Mouse (Mus musculus): ENCODE measurements around the gene Dap. TPM values are rescaled to one million over a fixed set of nuclear protein-coding genes. Genes with fewer than 3 reads are reported as not detected.

The Dap gene
- polyA plus RNA-seq, 1 experiment from 2014 or later = 40.4 TPM

DNA sequence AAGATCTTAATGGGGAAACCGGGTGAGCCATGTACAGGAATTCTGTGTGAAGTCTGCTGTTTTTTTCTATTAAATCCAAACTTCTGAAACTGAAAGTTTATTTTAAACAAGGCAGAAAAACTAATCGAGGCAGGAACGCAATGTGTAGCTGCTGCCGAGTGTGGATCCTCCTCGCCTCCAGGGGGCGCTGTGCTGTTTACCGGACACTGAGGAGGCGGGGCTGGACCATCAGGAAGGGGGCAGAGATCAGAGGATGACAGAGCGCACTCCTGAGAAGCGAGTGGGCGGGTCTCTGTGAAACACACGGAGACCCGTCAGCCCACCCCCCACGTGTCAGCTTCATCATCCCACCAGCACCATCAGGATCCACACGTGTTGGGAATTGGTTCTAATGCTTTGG is 85.4 kb downstream of the Dap start:
- H3K27ac ChIP-seq = no peak overlapping the region
- H3K4me1 ChIP-seq (replicated peaks) = no peaks in the 10 kb centered on the region
- DNase-seq (no peak), ATAC-seq (ENCODE audit: low read depth) (no peak)
- no peaks in the 10 kb centered on the region for H3K36me3 ChIP-seq
- no peak overlapping the region for H3K4me2 ChIP-seq
- no peak overlapping the region for H3K9ac ChIP-seq
- no peak overlapping the region for H3K4me3 ChIP-seq (replicated peaks)
- no peaks in the 10 kb centered on the region for H3K9me3 ChIP-seq (replicated peaks)
- H3K27me3 ChIP-seq = no peaks in the 10 kb centered on the region
- 50% methylated on average over 15 of the region's 15 CpGs for WGBS (ENCODE audit: insufficient replicate concordance)

DNA sequence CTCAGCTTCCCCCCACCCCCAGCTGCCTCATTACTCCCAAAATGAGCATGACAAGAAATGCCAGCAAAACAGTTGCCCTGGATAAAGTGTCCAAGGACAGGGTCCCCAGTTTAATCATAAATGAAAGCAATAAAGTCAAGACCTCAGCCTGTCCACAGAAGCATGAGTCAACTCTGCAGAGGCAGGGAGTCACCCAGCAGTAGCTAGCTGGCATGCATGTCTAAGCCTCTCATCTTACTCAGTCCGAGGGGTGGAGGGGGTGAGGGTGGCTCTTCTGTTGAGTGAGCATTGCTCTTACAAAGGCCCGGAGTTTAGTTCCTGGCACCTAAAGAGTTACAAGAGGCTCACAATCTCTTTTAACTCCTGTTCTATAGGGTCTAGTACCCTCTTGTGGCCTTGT is 87.9 kb downstream of the Dap start:
- Histone ChIP-seq H3K4me1 (replicated peaks) (no peaks in the 10 kb centered on the region), H3K9ac (no peak overlapping the region), H3K4me3 (replicated peaks) (no peak overlapping the region), H3K27ac (no peak overlapping the region), H3K9me3 (replicated peaks) (0 out of 2 replicates have a peak, but pooled peaks cover 2% of the 10 kb centered on the region), H3K36me3 (no peaks in the 10 kb centered on the region), H3K27me3 (no peaks in the 10 kb centered on the region), H3K4me2 (no peak overlapping the region)
- WGBS (ENCODE audit: insufficient replicate concordance) = 55% methylated on average over 2 of the region's 2 CpGs
- DNase-seq = no peak
- no peak for ATAC-seq (ENCODE audit: low read depth)

DNA sequence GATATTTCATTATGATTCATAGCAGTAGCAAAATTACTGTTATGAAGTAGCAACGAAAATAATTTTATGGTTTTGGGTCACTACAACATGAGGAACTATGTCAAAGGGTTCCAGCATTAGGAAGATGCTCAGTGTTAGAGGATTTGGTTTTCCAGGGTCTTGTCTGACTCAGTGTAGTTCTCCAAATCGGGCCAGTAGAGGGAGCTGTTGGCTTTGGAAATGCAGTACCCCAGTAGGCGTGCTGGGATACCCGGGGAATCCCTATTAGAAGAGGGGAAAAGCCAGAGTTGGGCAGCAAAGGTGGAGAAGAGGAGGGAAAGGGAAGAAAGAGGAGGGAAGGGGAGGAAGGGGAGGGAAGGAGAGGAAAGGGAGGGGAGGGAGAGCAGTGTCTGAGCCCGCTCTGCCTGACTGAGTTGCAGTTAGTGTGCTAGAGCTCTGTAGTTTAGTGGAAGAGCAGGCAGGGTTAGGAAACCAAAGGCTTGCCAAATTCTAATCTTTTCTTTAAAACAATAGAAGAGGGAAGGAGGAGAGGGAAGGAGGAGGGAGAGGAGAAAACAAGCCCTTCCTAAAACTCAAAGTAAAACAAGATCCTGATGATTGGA is 91.6 kb downstream of the Dap start:
- no peaks in the 10 kb centered on the region for H3K27me3 ChIP-seq
- H3K36me3 ChIP-seq = no peaks in the 10 kb centered on the region
- peak; percentile 15 for DNase-seq
- 0 out of 2 replicates have a peak, but pooled peaks cover 4% of the 10 kb centered on the region for H3K9me3 ChIP-seq (replicated peaks)
- no peak for ATAC-seq (ENCODE audit: low read depth)
- no peak overlapping the region for H3K9ac ChIP-seq
- WGBS (ENCODE audit: insufficient replicate concordance) = 11% methylated on average over 5 of the region's 5 CpGs
- no peaks in the 10 kb centered on the region for H3K4me1 ChIP-seq (replicated peaks)
- H3K4me2 ChIP-seq = no peak overlapping the region
- H3K4me3 ChIP-seq (replicated peaks) = no peak overlapping the region
- no peak overlapping the region for H3K27ac ChIP-seq

DNA sequence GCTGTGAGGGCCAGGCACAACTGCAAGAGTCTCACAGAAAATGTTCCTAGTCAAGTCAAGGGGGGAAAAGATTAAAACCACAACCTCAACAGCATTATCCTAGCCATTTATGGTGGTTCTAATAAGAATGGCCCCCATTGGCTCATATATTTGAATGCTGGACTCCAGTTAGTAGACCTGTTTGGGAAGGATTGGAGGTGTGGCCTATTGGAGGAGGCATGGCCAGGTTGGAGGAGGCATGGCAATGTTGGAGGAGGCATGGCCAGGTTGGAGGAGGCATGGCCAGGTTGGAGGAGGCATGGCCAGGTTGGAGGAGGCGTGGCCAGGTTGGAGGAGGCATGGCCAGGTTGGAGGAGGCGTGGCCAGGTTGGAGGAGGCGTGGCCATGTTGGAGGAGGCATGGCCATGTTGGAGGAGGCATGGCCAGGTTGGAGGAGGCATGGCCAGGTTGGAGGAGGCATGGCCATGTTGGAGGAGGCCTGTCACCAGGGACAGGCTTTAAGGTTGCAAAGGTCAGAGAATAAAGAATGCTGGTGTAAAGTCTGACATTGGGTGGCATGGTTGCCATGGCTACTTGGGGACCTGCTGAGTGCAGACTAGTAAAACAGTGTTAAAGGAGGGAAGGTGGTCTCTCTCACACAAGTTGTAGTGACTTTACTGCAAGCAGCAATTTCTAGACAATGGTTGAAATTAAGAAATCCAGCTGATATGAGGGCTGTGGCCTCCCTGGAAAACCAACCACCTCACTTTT is 93.1 kb downstream of the Dap start:
- no peak for ATAC-seq (ENCODE audit: low read depth)
- DNase-seq = no peak
- H3K9ac ChIP-seq = no peak overlapping the region
- H3K9me3 ChIP-seq (replicated peaks) = 0 out of 2 replicates have a peak, but pooled peaks cover 4% of the 10 kb centered on the region
- no peaks in the 10 kb centered on the region for H3K4me1 ChIP-seq (replicated peaks)
- H3K27me3 ChIP-seq = no peaks in the 10 kb centered on the region
- no peak overlapping the region for H3K4me2 ChIP-seq
- H3K4me3 ChIP-seq (replicated peaks) = no peak overlapping the region
- H3K36me3 ChIP-seq = no peaks in the 10 kb centered on the region
- WGBS (ENCODE audit: insufficient replicate concordance) = 59% methylated on average over 3 of the region's 3 CpGs
- H3K27ac ChIP-seq = no peak overlapping the region

DNA sequence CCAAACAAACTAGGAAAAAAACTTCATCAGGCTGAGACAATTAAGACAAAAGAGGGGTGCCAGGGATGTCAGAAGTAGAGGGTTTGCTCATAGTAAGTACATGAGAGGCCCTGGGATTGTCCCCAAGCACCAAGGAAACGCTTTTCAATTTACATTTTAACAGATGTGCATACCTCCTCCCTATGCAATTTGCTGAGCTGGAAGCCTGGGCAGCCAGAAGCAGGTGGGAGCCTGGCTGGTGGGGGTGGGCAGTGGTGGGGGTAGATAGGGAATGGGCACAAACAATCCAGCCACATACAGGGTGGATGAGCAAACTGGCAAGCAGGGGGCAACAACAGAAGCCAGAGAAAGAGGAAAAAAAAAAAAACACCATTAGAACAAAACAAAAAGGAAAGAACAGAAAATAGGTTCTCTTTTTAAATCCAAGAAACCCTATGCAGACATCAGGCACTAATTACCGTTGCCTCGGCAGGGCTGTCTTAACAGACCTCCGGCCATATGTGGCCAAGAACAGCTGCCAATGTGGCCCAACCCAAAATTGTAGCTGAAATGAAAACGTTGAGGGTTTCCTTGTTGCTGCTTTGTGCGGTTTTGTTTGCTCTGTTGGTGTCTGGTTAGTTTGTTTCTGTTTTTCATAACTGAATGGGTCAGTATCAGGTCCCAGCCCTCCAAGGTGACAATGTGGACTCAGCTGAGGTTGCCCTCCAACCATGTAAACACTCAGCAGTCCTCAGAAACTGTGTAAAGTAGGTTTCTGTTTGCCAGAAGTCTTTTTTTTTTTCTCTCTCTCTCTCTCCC is 94.2 kb downstream of the Dap start:
- ATAC-seq (ENCODE audit: low read depth) (no peak), DNase-seq (no peak)
- no peaks in the 10 kb centered on the region for H3K4me1 ChIP-seq (replicated peaks)
- 51% methylated on average over 6 of the region's 6 CpGs for WGBS (ENCODE audit: insufficient replicate concordance)
- H3K27ac ChIP-seq = no peak overlapping the region
- no peak overlapping the region for H3K9ac ChIP-seq
- H3K4me3 ChIP-seq (replicated peaks) = no peak overlapping the region
- no peak overlapping the region for H3K4me2 ChIP-seq
- H3K9me3 ChIP-seq (replicated peaks) = 0 out of 2 replicates have a peak, but pooled peaks cover 4% of the 10 kb centered on the region
- no peaks in the 10 kb centered on the region for H3K27me3 ChIP-seq
- no peaks in the 10 kb centered on the region for H3K36me3 ChIP-seq

DNA sequence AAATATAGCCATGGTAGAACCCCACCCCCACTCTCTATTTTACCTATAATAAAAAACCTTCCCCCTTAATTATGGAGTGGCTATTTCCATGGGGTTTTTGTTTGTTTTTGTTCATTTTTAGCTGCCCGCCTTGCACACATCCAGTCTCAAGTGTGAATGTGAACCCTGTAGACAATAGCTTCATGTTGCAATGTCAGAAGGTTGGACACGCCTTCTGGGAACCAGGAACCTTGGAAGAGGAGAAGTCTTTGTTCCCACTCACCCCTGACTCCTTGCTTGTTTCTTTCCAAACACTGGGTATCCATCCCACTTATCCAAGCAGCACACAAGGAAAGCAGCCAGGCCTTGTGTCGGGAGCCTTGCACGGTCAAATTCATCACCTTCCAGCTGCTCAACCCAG is 94.9 kb downstream of the Dap start:
- H3K4me1 ChIP-seq (replicated peaks) = no peaks in the 10 kb centered on the region
- H3K27me3 ChIP-seq = no peaks in the 10 kb centered on the region
- H3K9me3 ChIP-seq (replicated peaks) = 0 out of 2 replicates have a peak, but pooled peaks cover 4% of the 10 kb centered on the region
- DNase-seq = no peak
- no peak overlapping the region for H3K4me3 ChIP-seq (replicated peaks)
- ATAC-seq (ENCODE audit: low read depth) = no peak
- H3K9ac ChIP-seq = no peak overlapping the region
- WGBS (ENCODE audit: insufficient replicate concordance) = 55% methylated on average over 4 of the region's 4 CpGs
- H3K27ac ChIP-seq = no peak overlapping the region
- no peaks in the 10 kb centered on the region for H3K36me3 ChIP-seq
- no peak overlapping the region for H3K4me2 ChIP-seq

DNA sequence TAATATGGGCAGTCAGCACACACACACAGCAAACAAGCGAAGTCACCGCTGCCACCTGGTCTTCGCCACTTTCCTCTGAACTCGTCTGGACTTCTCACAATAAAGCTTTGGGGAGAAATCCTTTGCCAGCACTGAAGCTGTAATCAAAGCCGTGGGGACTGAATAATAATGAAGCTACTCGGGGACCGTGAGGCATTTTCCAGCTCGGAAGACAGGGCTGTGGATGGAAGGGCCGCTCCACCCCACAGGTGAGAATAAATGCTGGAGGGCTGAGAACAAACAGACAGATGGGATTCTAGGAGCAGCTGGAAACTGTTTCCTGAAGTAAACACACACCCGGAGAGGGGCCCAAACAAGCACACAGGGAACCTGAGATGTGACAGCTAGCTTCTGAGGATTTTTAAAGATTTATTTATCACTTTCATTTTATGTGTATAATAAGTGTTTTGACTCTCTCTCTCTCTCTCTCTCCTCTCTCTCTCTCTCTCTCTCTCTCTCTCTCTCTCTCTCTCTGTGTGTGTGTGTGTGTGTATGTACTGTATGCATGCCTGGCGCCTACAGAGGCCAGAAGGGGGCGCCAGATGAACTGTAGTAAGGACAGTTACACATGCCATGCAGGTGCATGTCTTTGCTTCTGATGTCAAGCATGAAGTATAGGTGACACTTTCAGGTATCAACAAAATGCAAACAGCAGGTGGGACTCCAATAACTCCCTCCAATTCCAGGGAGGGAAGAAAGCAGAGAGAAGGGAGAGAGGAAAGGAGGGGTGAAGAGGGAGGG is 96.7 kb downstream of the Dap start:
- DNase-seq (no peak), ATAC-seq (ENCODE audit: low read depth) (no peak)
- WGBS (ENCODE audit: insufficient replicate concordance) = 67% methylated on average over 12 of the region's 12 CpGs
- no peak overlapping the region for H3K4me3 ChIP-seq (replicated peaks)
- H3K27ac ChIP-seq = no peak overlapping the region
- no peak overlapping the region for H3K4me2 ChIP-seq
- H3K9me3 ChIP-seq (replicated peaks) = 0 out of 2 replicates have a peak, but pooled peaks cover 4% of the 10 kb centered on the region
- H3K36me3 ChIP-seq = no peaks in the 10 kb centered on the region
- no peaks in the 10 kb centered on the region for H3K27me3 ChIP-seq
- H3K9ac ChIP-seq = no peak overlapping the region
- no peaks in the 10 kb centered on the region for H3K4me1 ChIP-seq (replicated peaks)

DNA sequence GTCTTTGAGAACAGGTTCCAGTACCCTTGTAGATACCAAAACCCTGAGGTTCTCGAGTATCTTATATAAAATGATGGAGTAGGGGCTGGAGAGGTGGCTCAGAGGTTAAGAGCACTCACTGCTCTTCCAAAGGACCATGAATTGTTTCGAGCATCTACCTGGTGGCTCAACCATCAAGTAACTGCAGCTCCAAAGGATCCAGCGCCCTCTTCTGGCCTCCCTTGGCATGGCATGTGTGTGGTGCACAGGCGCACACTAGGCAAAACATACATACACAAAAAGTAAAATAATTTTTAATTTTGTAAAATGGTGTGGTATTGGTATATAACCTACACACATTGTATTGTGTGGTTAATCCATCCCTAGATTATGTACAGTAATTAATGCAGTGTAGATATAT is 99.6 kb downstream of the Dap start:
- H3K4me2 ChIP-seq = no peak overlapping the region
- WGBS (ENCODE audit: insufficient replicate concordance) = 62% methylated on average over 4 of the region's 4 CpGs
- no peaks in the 10 kb centered on the region for H3K27me3 ChIP-seq
- H3K9me3 ChIP-seq (replicated peaks) = no peaks in the 10 kb centered on the region
- H3K9ac ChIP-seq = no peak overlapping the region
- ATAC-seq (ENCODE audit: low read depth) (no peak), DNase-seq (no peak)
- H3K4me1 ChIP-seq (replicated peaks) = no peaks in the 10 kb centered on the region
- no peaks in the 10 kb centered on the region for H3K36me3 ChIP-seq
- no peak overlapping the region for H3K4me3 ChIP-seq (replicated peaks)
- no peak overlapping the region for H3K27ac ChIP-seq

Other genes with a start within 250 kb of the Dap start
- gene Ankrd33b, start 143.4 kb downstream of the Dap start, polyA plus RNA-seq (2015; fragmentation: Nextera tagmentation; extraction: Ambion mirVana) = 0.28 and 0.32 TPM in 2 replicates
- 2.1 and 2.3 TPM in 2 replicates for gene Ropn1l, start 229.4 kb downstream of the Dap start, polyA plus RNA-seq (2015; fragmentation: Nextera tagmentation; extraction: Ambion mirVana)